Mouse (Mus musculus): Measurements from ENCODE around the gene Plekhg1. TPM values are rescaled to one million over a fixed set of nuclear protein-coding genes. Genes with fewer than 3 reads are reported as not detected.

Gene Plekhg1
- polyA plus RNA-seq, 1 experiment = 18.9 TPM

DNA sequence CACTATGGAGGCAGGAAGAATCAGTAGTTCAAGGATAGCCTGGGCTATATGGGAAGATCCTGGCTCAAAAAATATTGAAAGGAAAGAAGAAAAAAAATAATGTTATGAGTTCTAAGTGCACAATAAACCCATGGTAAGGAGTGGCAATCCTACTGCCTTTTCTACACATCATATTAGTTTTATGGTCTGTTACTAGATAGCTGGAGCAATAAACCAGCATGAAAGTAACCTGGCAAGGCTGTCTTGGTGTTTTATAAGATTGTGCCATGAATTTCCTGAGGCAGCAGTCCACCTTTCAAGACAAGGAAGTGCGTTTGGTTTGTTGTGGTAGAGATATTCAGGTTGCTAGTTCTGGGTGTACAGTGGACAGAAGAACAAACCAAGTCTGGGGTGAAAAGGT lies 9.4 kb downstream of the Plekhg1 start:
- Histone ChIP-seq H3K27me3 (ENCODE audit: control insufficient read depth, insufficient read depth, low read length, poor library complexity, severe bottlenecking) (no peaks in the 10 kb centered on the region), H3K36me3 (ENCODE audit: control insufficient read depth, insufficient read depth, low read length, poor library complexity, severe bottlenecking) (no peaks in the 10 kb centered on the region), H3K27ac (ENCODE audit: insufficient read depth, low read length) (no peak overlapping the region), H3K4me3 (ENCODE audit: low read depth, low read length) (no peak overlapping the region), H3K9me3 (replicated peaks; ENCODE audit: control insufficient read depth, insufficient read depth, low read length, poor library complexity, severe bottlenecking) (no peaks in the 10 kb centered on the region), H3K4me1 (ENCODE audit: control insufficient read depth, insufficient read depth, low read length) (peaks cover 2% of the 10 kb centered on the region), H3K9ac (ENCODE audit: low read depth, poor library complexity, severe bottlenecking) (no peak overlapping the region)
- TF ChIP-seq EP300 (IDR thresholded peaks at IDR 0.05; ENCODE audit: insufficient read depth, low read depth, low read length) = no peak
- no peak for TF ChIP-seq POLR2A (IDR thresholded peaks at IDR 0.05; ENCODE audit: insufficient read depth, low read length)

DNA sequence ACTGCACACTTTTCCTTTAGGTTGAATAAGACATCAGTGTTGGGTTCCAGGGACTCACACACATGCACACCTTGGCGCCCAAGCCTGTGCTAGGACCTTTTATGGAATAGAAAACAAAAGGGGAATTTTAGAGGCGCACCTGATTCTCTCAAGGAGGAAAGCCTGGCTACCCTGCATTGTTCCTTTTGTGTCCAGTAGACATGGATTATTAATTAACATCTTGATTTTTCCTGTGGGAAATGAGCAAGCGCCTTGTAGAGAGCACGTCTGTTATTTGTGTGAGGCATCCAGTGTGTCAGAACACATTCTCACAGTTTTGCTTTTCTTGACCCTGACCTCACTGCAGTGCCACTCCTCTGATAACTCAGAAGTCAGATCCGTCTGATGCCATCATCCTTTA lies 21.8 kb downstream of the Plekhg1 start:
- TF ChIP-seq EP300 (IDR thresholded peaks at IDR 0.05; ENCODE audit: insufficient read depth, low read depth, low read length) (no peak), CTCF (IDR thresholded peaks at IDR 0.05; ENCODE audit: low read depth, low read length) (no peak), POLR2A (IDR thresholded peaks at IDR 0.05; ENCODE audit: insufficient read depth, low read length) (no peak)
- no peak overlapping the region for H3K9ac ChIP-seq (ENCODE audit: low read depth, poor library complexity, severe bottlenecking)
- H3K27me3 ChIP-seq (ENCODE audit: control insufficient read depth, insufficient read depth, low read length, poor library complexity, severe bottlenecking) = no peaks in the 10 kb centered on the region; the same call in 1 of the 2 replicates
- no peak overlapping the region for H3K27ac ChIP-seq (ENCODE audit: insufficient read depth, low read length)
- no peaks in the 10 kb centered on the region for H3K36me3 ChIP-seq (ENCODE audit: control insufficient read depth, insufficient read depth, low read length, poor library complexity, severe bottlenecking)
- no peaks in the 10 kb centered on the region for H3K4me1 ChIP-seq (ENCODE audit: control insufficient read depth, insufficient read depth, low read length)
- H3K4me3 ChIP-seq (ENCODE audit: low read depth, low read length) = no peak overlapping the region
- H3K9me3 ChIP-seq (replicated peaks; ENCODE audit: control insufficient read depth, insufficient read depth, low read length, poor library complexity, severe bottlenecking) = no peaks in the 10 kb centered on the region

- Histone ChIP-seq H3K27me3 (ENCODE audit: control insufficient read depth, insufficient read depth, low read length, poor library complexity, severe bottlenecking) (no peaks in the 10 kb centered on the region; the same call in 1 of the 2 replicates), H3K27ac (ENCODE audit: insufficient read depth, low read length) (no peak overlapping the region), H3K9ac (ENCODE audit: low read depth, poor library complexity, severe bottlenecking) (no peak overlapping the region), H3K36me3 (ENCODE audit: control insufficient read depth, insufficient read depth, low read length, poor library complexity, severe bottlenecking) (no peaks in the 10 kb centered on the region), H3K4me1 (ENCODE audit: control insufficient read depth, insufficient read depth, low read length) (no peaks in the 10 kb centered on the region), H3K4me3 (ENCODE audit: low read depth, low read length) (no peak overlapping the region), H3K9me3 (replicated peaks; ENCODE audit: control insufficient read depth, insufficient read depth, low read length, poor library complexity, severe bottlenecking) (no peaks in the 10 kb centered on the region)
- no peak for TF ChIP-seq EP300 (IDR thresholded peaks at IDR 0.05; ENCODE audit: insufficient read depth, low read depth, low read length)
- TF ChIP-seq CTCF (IDR thresholded peaks at IDR 0.05; ENCODE audit: low read depth, low read length) = no peak
- no peak for TF ChIP-seq POLR2A (IDR thresholded peaks at IDR 0.05; ENCODE audit: insufficient read depth, low read length)
These were observed 23.0 kb downstream of the Plekhg1 start for GRCm38 (mm10) chr10:3763199-3763598.

- no peaks in the 10 kb centered on the region for H3K9me3 ChIP-seq (replicated peaks; ENCODE audit: control insufficient read depth, insufficient read depth, low read length, poor library complexity, severe bottlenecking)
- H3K27me3 ChIP-seq (ENCODE audit: control insufficient read depth, insufficient read depth, low read length, poor library complexity, severe bottlenecking) = no peaks in the 10 kb centered on the region; the same call in 1 of the 2 replicates
- H3K9ac ChIP-seq (ENCODE audit: low read depth, poor library complexity, severe bottlenecking) = no peak overlapping the region
- H3K4me1 ChIP-seq (ENCODE audit: control insufficient read depth, insufficient read depth, low read length) = no peaks in the 10 kb centered on the region
- H3K4me3 ChIP-seq (ENCODE audit: low read depth, low read length) = no peak overlapping the region
- TF ChIP-seq EP300 (IDR thresholded peaks at IDR 0.05; ENCODE audit: insufficient read depth, low read depth, low read length) (no peak), CTCF (IDR thresholded peaks at IDR 0.05; ENCODE audit: low read depth, low read length) (no peak), POLR2A (IDR thresholded peaks at IDR 0.05; ENCODE audit: insufficient read depth, low read length) (no peak)
- H3K36me3 ChIP-seq (ENCODE audit: control insufficient read depth, insufficient read depth, low read length, poor library complexity, severe bottlenecking) = no peaks in the 10 kb centered on the region
- no peak overlapping the region for H3K27ac ChIP-seq (ENCODE audit: insufficient read depth, low read length)
These were observed 29.0 kb downstream of the Plekhg1 start for GRCm38 (mm10) chr10:3769131-3769530.

- Histone ChIP-seq H3K9ac (ENCODE audit: low read depth, poor library complexity, severe bottlenecking) (no peak overlapping the region), H3K4me1 (ENCODE audit: control insufficient read depth, insufficient read depth, low read length) (no peaks in the 10 kb centered on the region), H3K27ac (ENCODE audit: insufficient read depth, low read length) (no peak overlapping the region), H3K4me3 (ENCODE audit: low read depth, low read length) (no peak overlapping the region), H3K36me3 (ENCODE audit: control insufficient read depth, insufficient read depth, low read length, poor library complexity, severe bottlenecking) (no peaks in the 10 kb centered on the region), H3K9me3 (replicated peaks; ENCODE audit: control insufficient read depth, insufficient read depth, low read length, poor library complexity, severe bottlenecking) (no peaks in the 10 kb centered on the region), H3K27me3 (ENCODE audit: control insufficient read depth, insufficient read depth, low read length, poor library complexity, severe bottlenecking) (no peaks in the 10 kb centered on the region)
- no peak for TF ChIP-seq CTCF (IDR thresholded peaks at IDR 0.05; ENCODE audit: low read depth, low read length)
- TF ChIP-seq EP300 (IDR thresholded peaks at IDR 0.05; ENCODE audit: insufficient read depth, low read depth, low read length) = no peak
- no peak for TF ChIP-seq POLR2A (IDR thresholded peaks at IDR 0.05; ENCODE audit: insufficient read depth, low read length)
These were observed 34.2 kb downstream of the Plekhg1 start for GRCm38 (mm10) chr10:3774330-3774729.

DNA sequence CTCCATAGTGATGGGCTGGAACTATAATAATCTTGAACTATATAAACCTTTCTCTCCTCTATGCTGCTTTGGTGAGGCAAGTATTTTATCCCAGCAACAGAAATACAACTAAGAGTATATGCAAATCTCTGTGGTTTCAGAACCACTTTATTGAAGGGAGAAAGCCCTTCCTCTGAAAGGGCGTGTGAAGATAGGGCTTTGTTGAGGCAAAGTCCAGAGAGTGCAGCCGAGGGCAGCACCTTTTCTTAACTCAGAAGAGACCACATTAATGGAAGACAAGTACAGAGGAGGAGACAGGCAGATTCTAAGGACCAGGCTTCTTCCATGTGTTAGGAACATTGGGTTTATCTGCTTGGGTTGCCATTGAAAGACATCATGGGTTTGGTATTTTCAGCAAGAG lies 36.6 kb downstream of the Plekhg1 start:
- Histone ChIP-seq H3K9ac (ENCODE audit: low read depth, poor library complexity, severe bottlenecking) (no peak overlapping the region), H3K4me3 (ENCODE audit: low read depth, low read length) (no peak overlapping the region), H3K36me3 (ENCODE audit: control insufficient read depth, insufficient read depth, low read length, poor library complexity, severe bottlenecking) (no peaks in the 10 kb centered on the region), H3K9me3 (replicated peaks; ENCODE audit: control insufficient read depth, insufficient read depth, low read length, poor library complexity, severe bottlenecking) (no peaks in the 10 kb centered on the region), H3K27ac (ENCODE audit: insufficient read depth, low read length) (no peak overlapping the region), H3K27me3 (ENCODE audit: control insufficient read depth, insufficient read depth, low read length, poor library complexity, severe bottlenecking) (no peaks in the 10 kb centered on the region), H3K4me1 (ENCODE audit: control insufficient read depth, insufficient read depth, low read length) (no peaks in the 10 kb centered on the region)
- TF ChIP-seq EP300 (IDR thresholded peaks at IDR 0.05; ENCODE audit: insufficient read depth, low read depth, low read length) (no peak), POLR2A (IDR thresholded peaks at IDR 0.05; ENCODE audit: insufficient read depth, low read length) (no peak), CTCF (IDR thresholded peaks at IDR 0.05; ENCODE audit: low read depth, low read length) (no peak)

Measured in ES-Bruce4 (cell line).